Mouse (Mus musculus) CH12.LX (cell line): ENCODE data around the gene Sgca. TPM values are rescaled to one million over a fixed set of nuclear protein-coding genes. Genes with fewer than 3 reads are reported as not detected.

Experiments used
- DNase-seq: peaks from one replicate; pipeline ENCODE4 v3.0.0-alpha.2; 2013; ENCODE audit errors: extremely low read depth
- H3K27ac ChIP-seq: 2 replicates; pipeline ENCODE4 v1.5.1; 2012; ENCODE audit warnings: low read depth, mild to moderate bottlenecking, control low read depth, moderate library complexity; ENCODE audit not compliant: insufficient read depth
- H3K27me3 ChIP-seq: replicated peaks from 2 replicates; pipeline ENCODE3; 2012; ENCODE audit warnings: inconsistent platforms
- H3K36me3 ChIP-seq, 2 experiments: replicated peaks in 1 of 2; 2 replicates each; pipeline versions ENCODE3 to v1.6.1; 2012; ENCODE audit warnings: inconsistent platforms in 1 of 2, low read length in 1 of 2, mild to moderate bottlenecking in 1 of 2, mixed read lengths in 1 of 2, moderate library complexity in 1 of 2; ENCODE audit not compliant: control insufficient read depth in 1 of 2, insufficient read depth in 1 of 2
- H3K4me1 ChIP-seq, 2 experiments: 2 replicates each; pipeline ENCODE4 v1.6.1; 2012; ENCODE audit warnings: inconsistent platforms in 1 of 2, moderate library complexity in 1 of 2; ENCODE audit not compliant: insufficient read depth in 2 of 2, control insufficient read depth in 1 of 2
- H3K4me2 ChIP-seq: 2 replicates; pipeline ENCODE4 v1.6.1; 2012; ENCODE audit warnings: low read depth, mild to moderate bottlenecking, control low read depth; ENCODE audit not compliant: poor library complexity, insufficient read depth, severe bottlenecking
- H3K4me3 ChIP-seq, 3 experiments: fragments of 150-350 bp in 1 of 3; sonication (generic) in 1 of 3; replicated peaks in 1 of 3; 2 replicates each; pipeline versions ENCODE3 to v1.5.1; 2011 to 2012; ENCODE audit warnings: low read depth in 2 of 3, low read length in 2 of 3, mild to moderate bottlenecking in 2 of 3, moderate library complexity in 2 of 3, control low read depth in 1 of 3, improper control_type of control experiment in 1 of 3, inconsistent platforms in 1 of 3, mixed read lengths in 1 of 3; ENCODE audit not compliant: poor library complexity in 1 of 3
- H3K79me2 ChIP-seq: replicated peaks from 2 replicates; pipeline ENCODE4 v1.6.1; 2012; ENCODE audit warnings: mild to moderate bottlenecking, moderate library complexity; ENCODE audit not compliant: control insufficient read depth, poor library complexity, insufficient read depth, severe bottlenecking; ENCODE audit errors: extremely low read depth
- H3K9ac ChIP-seq: 2 replicates; pipeline ENCODE4 v1.6.1; 2012; ENCODE audit warnings: low read depth, mild to moderate bottlenecking, control low read depth, moderate library complexity; ENCODE audit not compliant: insufficient read depth
- H3K9me3 ChIP-seq: replicated peaks from 2 replicates; pipeline ENCODE3; 2012; ENCODE audit warnings: low read length, inconsistent platforms, mixed read lengths
- CHD2 ChIP-seq: IDR thresholded peaks from 2 replicates; pipeline ENCODE4 v1.6.1; 2011; ENCODE audit warnings: low read length, improper control_type of control experiment
- CTCF ChIP-seq, 2 experiments: IDR thresholded peaks in 1 of 2; conservative IDR thresholded peaks in 1 of 2; 2 replicates each; pipeline ENCODE4 v1.5.1; 2011 to 2012; ENCODE audit warnings: low read depth in 2 of 2, low read length in 2 of 2, improper control_type of control experiment in 1 of 2, inconsistent platforms in 1 of 2, mild to moderate bottlenecking in 1 of 2, moderate library complexity in 1 of 2
- E2F4 ChIP-seq: IDR thresholded peaks from 2 replicates; pipeline ENCODE4 v1.6.1; 2011; ENCODE audit warnings: low read depth, low read length, improper control_type of control experiment; ENCODE audit not compliant: insufficient replicate concordance
- ELF1 ChIP-seq: IDR thresholded peaks from 2 replicates; pipeline ENCODE4 v1.6.1; 2014; ENCODE audit warnings: low read depth, mild to moderate bottlenecking, inconsistent platforms, low read length, improper control_type of control experiment
- IRF4 ChIP-seq: IDR thresholded peaks from 2 replicates; pipeline ENCODE4 v1.6.1; 2014; ENCODE audit warnings: low read depth, mild to moderate bottlenecking, inconsistent platforms, low read length, improper control_type of control experiment
- JUN ChIP-seq: IDR thresholded peaks from 2 replicates; pipeline ENCODE4 v1.6.1; 2011; ENCODE audit warnings: low read depth, mild to moderate bottlenecking, low read length, improper control_type of control experiment, moderate library complexity; ENCODE audit not compliant: insufficient read depth
- JUND ChIP-seq: conservative IDR thresholded peaks from 2 replicates; pipeline ENCODE4 v1.6.1; 2011; ENCODE audit warnings: low read depth, low read length, improper control_type of control experiment
- MAX ChIP-seq: IDR thresholded peaks from 2 replicates; pipeline ENCODE4 v1.6.1; 2011; ENCODE audit warnings: low read length, improper control_type of control experiment
- MAZ ChIP-seq: IDR thresholded peaks from 2 replicates; pipeline ENCODE4 v1.6.1; 2012; ENCODE audit warnings: low read depth, mild to moderate bottlenecking, inconsistent platforms, low read length, improper control_type of control experiment, moderate library complexity
- MEF2A ChIP-seq: IDR thresholded peaks from 2 replicates; pipeline ENCODE4 v1.6.1; 2014; ENCODE audit warnings: low read depth, mild to moderate bottlenecking, inconsistent platforms, low read length, improper control_type of control experiment, borderline replicate concordance
- MXI1 ChIP-seq: IDR thresholded peaks from 2 replicates; pipeline ENCODE4 v1.6.1; 2011; ENCODE audit warnings: mild to moderate bottlenecking, low read depth, low read length, improper control_type of control experiment
- NELFE ChIP-seq: IDR thresholded peaks from 2 replicates; pipeline ENCODE4 v1.6.1; 2011; ENCODE audit warnings: low read depth, low read length, improper control_type of control experiment
- RAD21 ChIP-seq: IDR thresholded peaks from 2 replicates; pipeline ENCODE4 v1.6.1; 2011; ENCODE audit warnings: low read depth, mild to moderate bottlenecking, low read length, improper control_type of control experiment, moderate library complexity
- RCOR1 ChIP-seq: conservative IDR thresholded peaks from 2 replicates; pipeline ENCODE4 v1.6.1; 2012; ENCODE audit warnings: low read depth, mild to moderate bottlenecking, inconsistent platforms, low read length, improper control_type of control experiment
- SMC3 ChIP-seq: IDR thresholded peaks from 2 replicates; pipeline ENCODE4 v1.6.1; 2011; ENCODE audit warnings: low read depth, low read length, improper control_type of control experiment
- USF1 ChIP-seq: IDR thresholded peaks from 2 replicates; pipeline ENCODE4 v1.6.1; 2014; ENCODE audit warnings: low read depth, mild to moderate bottlenecking, inconsistent platforms, low read length, improper control_type of control experiment
- ZC3H11A ChIP-seq: IDR thresholded peaks from 2 replicates; pipeline ENCODE4 v1.6.1; 2012; ENCODE audit warnings: low read depth, mild to moderate bottlenecking, inconsistent platforms, low read length, improper control_type of control experiment
- ZNF384 ChIP-seq: IDR thresholded peaks from 2 replicates; pipeline ENCODE4 v1.6.1; 2012; ENCODE audit warnings: low read depth, low read length, improper control_type of control experiment, inconsistent platforms
- dilution Hi-C: fragments of 300-500 bp; cut with MboI; formaldehyde crosslinking; loops from 2 replicates; pipeline ENCODE4 v1.14.3; 2020; ENCODE audit warnings: low sequenced_read_pairs; ENCODE audit not compliant: extremely low pct_unique_long_range_greater_than_20kb, extremely low pct_ligation_motif_present
- in situ Hi-C: fragments of 300-500 bp; cut with MboI; formaldehyde crosslinking; loops from 3 replicates; pipeline ENCODE4 v1.14.3; 2019; ENCODE audit warnings: low sequenced_read_pairs, low pct_ligation_motif_present, low pct_unique_long_range_greater_than_20kb, mixed read lengths
- polyA plus RNA-seq: library from polyadenylated mRNA; unstranded; fragments of >175 nt; gene quantifications from 2 replicates; pipeline ENCODE4 v1.2.1, GENCODE M21; 2012; ENCODE audit warnings: low read depth; ENCODE audit not compliant: insufficient read length
- total RNA-seq, 2 experiments: library from RNA; depleted of rRNA; stranded (reverse); fragments of 300-350 nt in 1 of 2; fragments of >200 nt in 1 of 2; gene quantifications; 2 replicates each; pipeline ENCODE4 v1.2.3; 2012 to 2014

Sgca gene
- total and polyA plus RNA-seq, 3 experiments: 0.08 to 0.39 TPM; not detected in 1

DNA sequence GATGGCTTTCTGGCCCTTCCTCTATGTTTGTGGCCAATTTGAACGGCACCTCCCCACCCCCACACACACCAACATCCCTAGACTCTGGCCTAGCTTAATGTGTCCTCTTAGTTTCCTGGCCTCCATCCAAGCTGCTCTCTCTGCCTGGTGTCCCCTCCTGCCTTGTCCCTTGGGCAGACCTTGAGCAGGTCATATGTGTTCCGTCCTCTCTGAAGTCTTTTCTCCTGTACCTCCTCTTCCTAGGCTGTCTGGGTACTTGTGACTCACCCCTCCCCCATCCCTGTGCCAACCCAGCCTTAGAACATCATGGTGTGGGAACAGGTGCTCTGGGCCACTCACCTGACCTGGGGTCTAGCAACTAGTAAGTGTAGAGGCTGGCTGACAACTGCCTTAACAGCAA, 1.2 kb downstream of the Sgca start:
- Histone ChIP-seq H3K79me2 (no peaks in the 10 kb centered on the region), H3K9ac (no peak overlapping the region), H3K4me3 (no peak overlapping the region), H3K9me3 (no peaks in the 10 kb centered on the region), H3K4me1 (peaks cover 15 to 40% of the 10 kb centered on the region in 2 experiments), H3K27ac (no peak overlapping the region), H3K36me3 (no peaks in the 10 kb centered on the region), H3K4me2 (no peak overlapping the region), H3K27me3 (peaks cover 82% of the 10 kb centered on the region)
- in situ Hi-C loops (loop anchor here (5.0 kb wide), 1 partner anchor 38 kb away; the partner anchor contains the start of gene Col1a1), dilution Hi-C loops (no loop called here)
- DNase-seq: no peak
- TF ChIP-seq JUN: no peak
- TF ChIP-seq MAX: no peak
- TF ChIP-seq JUND: no peak
- no peak for TF ChIP-seq MEF2A
- TF ChIP-seq ZC3H11A: no peak
- TF ChIP-seq SMC3: no peak
- no peak for TF ChIP-seq IRF4
- TF ChIP-seq RCOR1: no peak
- no peak for TF ChIP-seq E2F4
- no peak for TF ChIP-seq USF1
- TF ChIP-seq CTCF (conservative IDR thresholded peaks at IDR 0.05 in 1 of 2, IDR thresholded peaks at IDR 0.05 in 1 of 2; ENCODE audit: low read depth in 2 of 2, low read length in 2 of 2): no peak
- TF ChIP-seq RAD21: no peak
- TF ChIP-seq ZNF384: no peak
- TF ChIP-seq NELFE: no peak
- TF ChIP-seq MAZ: no peak
- TF ChIP-seq MXI1: no peak

DNA sequence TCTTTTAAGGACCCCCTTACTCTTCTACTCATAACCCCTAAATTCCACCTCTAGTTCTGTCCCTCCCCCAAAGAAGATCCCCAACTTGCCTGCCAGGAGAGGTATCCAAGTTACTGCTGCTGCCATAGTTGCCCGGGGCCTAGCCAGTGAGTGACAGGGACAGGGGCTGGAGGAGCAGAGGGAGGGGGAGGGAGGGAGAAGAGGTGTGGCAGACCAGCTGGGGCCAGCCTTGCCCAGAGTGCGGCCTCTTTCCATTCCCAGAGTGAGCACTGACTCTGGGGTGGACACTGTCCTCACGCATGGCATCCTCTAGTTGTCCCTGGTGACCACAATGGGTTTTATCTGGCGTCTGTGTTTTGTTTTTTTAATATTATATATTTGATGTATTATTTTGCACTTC, 2.8 kb downstream of the Sgca start:
- H3K4me2 ChIP-seq: no peak overlapping the region
- H3K36me3 ChIP-seq: no peaks in the 10 kb centered on the region
- H3K9ac ChIP-seq: no peak overlapping the region
- H3K27ac ChIP-seq: no peak overlapping the region
- peaks cover 15 to 29% of the 10 kb centered on the region in 2 experiments for H3K4me1 ChIP-seq
- TF ChIP-seq CHD2: no peak
- no peak for TF ChIP-seq RAD21
- no peak for TF ChIP-seq IRF4
- TF ChIP-seq ELF1: no peak
- TF ChIP-seq JUN: no peak
- in situ Hi-C loops: loop anchor here (5.0 kb wide), 1 partner anchor 36 kb away; the partner anchor contains the start of gene Col1a1
- H3K27me3 ChIP-seq: peaks cover 91% of the 10 kb centered on the region
- H3K79me2 ChIP-seq: no peaks in the 10 kb centered on the region
- no peaks in the 10 kb centered on the region for H3K9me3 ChIP-seq
- H3K4me3 ChIP-seq: no peak overlapping the region
- dilution Hi-C loops: no loop called here
- DNase-seq: no peak
